Mouse (Mus musculus): ENCODE data around the gene Tnnc2. TPM values are rescaled to one million over a fixed set of nuclear protein-coding genes. Genes with fewer than 3 reads are reported as not detected.

Gene Tnnc2
- polyA plus RNA-seq, 1 experiment from 2014 or later, result not detected

DNA sequence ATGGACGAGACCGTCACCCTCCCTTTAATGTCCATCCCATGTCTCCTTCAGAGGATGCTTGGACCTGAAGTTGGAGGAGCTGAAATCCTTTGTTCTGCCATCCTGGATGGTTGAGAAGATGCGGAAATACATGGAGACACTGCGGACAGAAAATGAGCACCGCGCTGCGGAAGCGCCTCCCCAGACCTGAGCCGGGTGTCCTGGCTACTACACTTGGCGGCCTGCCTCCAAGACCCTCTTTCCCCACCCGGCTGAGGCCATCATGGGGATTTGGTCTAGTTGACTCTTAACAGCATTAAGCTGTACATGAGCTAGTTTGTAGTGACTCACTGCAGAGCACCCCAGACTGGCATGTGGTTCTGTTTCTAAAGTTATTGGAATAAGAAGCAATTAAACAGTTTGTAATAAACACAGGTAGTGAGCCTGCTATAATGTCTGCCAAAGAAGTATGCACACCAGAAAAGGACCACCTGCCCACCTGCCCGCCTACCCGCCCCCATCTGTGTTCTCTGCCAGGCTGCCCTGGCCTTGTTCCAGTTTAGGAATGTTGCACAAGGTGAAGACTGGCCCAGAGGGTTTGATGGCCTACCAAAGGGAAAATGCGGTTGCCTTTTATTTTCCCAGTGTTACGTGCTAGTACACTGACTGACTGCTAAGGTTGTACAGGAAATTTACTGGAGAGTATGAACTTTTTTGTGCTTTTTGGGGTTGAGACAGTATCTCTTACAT lies 11.8 kb downstream of the Tnnc2 start:
- peaks cover 6% of the 10 kb centered on the region; the same call in 1 of the 2 replicates for H3K4me1 ChIP-seq (ENCODE audit: insufficient read depth)
- H3K9me3 ChIP-seq (ENCODE audit: low read depth, low read length), result no peaks in the 10 kb centered on the region
- H3K9ac ChIP-seq, result no peak overlapping the region
- no peak overlapping the region for H3K4me2 ChIP-seq
- 90% methylated on average over 15 of the region's 15 CpGs for WGBS
- H3K27ac ChIP-seq (ENCODE audit: low read depth), result peak overlapping the region; percentile 8; the same call in 1 of the 2 replicates
- TF ChIP-seq CTCF (IDR thresholded peaks at IDR 0.05; ENCODE audit: low read depth), result no peak
- H3K36me3 ChIP-seq (ENCODE audit: insufficient read depth), result peaks cover 68% of the 10 kb centered on the region
- H3K4me3 ChIP-seq (ENCODE audit: low read depth, low read length), result no peak overlapping the region
- ATAC-seq (ENCODE audit: insufficient read depth) (no peak), DNase-seq (no peak)
- no peaks in the 10 kb centered on the region for H3K27me3 ChIP-seq (ENCODE audit: insufficient read depth, low read length)

DNA sequence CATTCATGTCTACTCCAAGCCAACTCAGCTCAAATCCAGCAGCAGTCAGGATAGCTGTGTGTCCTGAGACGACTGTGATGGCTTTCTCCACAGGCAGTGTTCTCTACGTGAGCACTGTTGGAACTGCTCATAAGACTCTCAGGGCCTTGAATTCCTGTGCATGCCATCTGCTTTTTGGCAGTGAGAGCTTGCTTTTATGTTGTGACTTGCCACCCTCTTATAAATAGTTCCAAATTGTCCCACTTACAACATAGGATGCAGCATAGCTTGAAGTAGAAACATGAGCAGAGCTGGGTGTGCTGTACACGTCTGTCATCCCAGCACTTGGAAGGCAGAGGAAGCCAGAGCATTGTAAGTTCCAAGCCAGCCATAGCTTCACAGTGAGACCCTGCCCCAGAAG lies 13.9 kb downstream of the Tnnc2 start:
- no peak for DNase-seq
- Histone ChIP-seq H3K27ac (ENCODE audit: low read depth) (no peak overlapping the region), H3K36me3 (ENCODE audit: insufficient read depth) (peaks cover 66% of the 10 kb centered on the region)

DNA sequence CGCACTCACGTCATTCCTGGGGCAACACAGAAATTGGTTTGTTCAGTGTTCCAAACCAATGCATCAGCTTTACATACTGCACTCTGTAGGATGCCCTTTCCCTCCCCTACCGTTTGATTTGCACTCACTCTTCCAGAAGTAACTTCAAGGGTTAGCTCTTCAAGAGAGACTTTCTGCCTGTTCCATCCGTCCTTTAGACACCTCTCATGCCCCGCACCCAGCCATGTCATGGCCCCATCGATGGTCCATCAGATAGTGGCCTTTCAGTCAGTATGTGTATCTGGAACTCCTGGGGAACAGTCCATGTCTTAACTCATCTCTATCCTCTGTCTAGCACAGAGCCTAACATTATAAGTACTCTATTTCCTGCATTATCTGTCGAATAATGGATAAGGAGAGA lies 17.2 kb downstream of the Tnnc2 start:
- no peak overlapping the region for H3K27ac ChIP-seq (ENCODE audit: low read depth)
- TF ChIP-seq CTCF (IDR thresholded peaks at IDR 0.05; ENCODE audit: low read depth), result no peak
- no peaks in the 10 kb centered on the region for H3K4me1 ChIP-seq (ENCODE audit: insufficient read depth)
- no peak overlapping the region for H3K4me3 ChIP-seq (ENCODE audit: low read depth, low read length)
- no peak overlapping the region for H3K4me2 ChIP-seq
- ATAC-seq (ENCODE audit: insufficient read depth) (no peak), DNase-seq (no peak)
- WGBS, result 81% methylated on average over 7 of the region's 7 CpGs
- no peaks in the 10 kb centered on the region for H3K27me3 ChIP-seq (ENCODE audit: insufficient read depth, low read length)
- H3K36me3 ChIP-seq (ENCODE audit: insufficient read depth), result peaks cover 88% of the 10 kb centered on the region
- H3K9ac ChIP-seq, result no peak overlapping the region
- H3K9me3 ChIP-seq (ENCODE audit: low read depth, low read length), result no peaks in the 10 kb centered on the region

More for the DNA sequence above, 13.9 kb downstream of the Tnnc2 start:
- no peaks in the 10 kb centered on the region for H3K4me1 ChIP-seq (ENCODE audit: insufficient read depth)
- no peak for ATAC-seq (ENCODE audit: insufficient read depth)
- H3K9ac ChIP-seq, result no peak overlapping the region
- no peaks in the 10 kb centered on the region for H3K9me3 ChIP-seq (ENCODE audit: low read depth, low read length)
- no peak overlapping the region for H3K4me3 ChIP-seq (ENCODE audit: low read depth, low read length)
- no peak for TF ChIP-seq CTCF (IDR thresholded peaks at IDR 0.05; ENCODE audit: low read depth)
- no peaks in the 10 kb centered on the region for H3K27me3 ChIP-seq (ENCODE audit: insufficient read depth, low read length)
- 72% methylated on average over 3 of the region's 3 CpGs for WGBS
- H3K4me2 ChIP-seq, result no peak overlapping the region

DNA sequence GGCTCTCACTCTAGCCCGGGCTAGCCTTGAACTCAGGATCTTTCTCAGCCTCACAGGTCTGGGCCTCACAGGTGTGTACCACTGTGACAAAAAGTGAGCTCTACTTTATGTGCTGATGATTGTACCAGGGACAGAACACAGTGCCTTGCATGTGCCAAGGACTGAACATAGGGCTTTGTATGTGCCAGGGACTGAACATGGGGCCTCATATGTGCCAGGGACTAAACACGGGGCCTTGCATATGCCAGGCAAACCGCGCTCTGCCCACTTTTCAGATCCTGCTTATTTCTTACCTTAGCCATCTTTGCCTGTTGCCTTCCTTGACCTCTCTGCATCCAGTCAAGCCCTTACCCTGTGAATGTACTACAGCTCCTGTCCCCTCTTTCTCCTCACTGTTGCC lies 17.8 kb downstream of the Tnnc2 start:
- Histone ChIP-seq H3K4me2 (no peak overlapping the region), H3K27me3 (ENCODE audit: insufficient read depth, low read length) (no peaks in the 10 kb centered on the region), H3K4me3 (ENCODE audit: low read depth, low read length) (no peak overlapping the region), H3K9ac (no peak overlapping the region), H3K36me3 (ENCODE audit: insufficient read depth) (peaks cover 88% of the 10 kb centered on the region), H3K9me3 (ENCODE audit: low read depth, low read length) (no peaks in the 10 kb centered on the region), H3K4me1 (ENCODE audit: insufficient read depth) (no peaks in the 10 kb centered on the region), H3K27ac (ENCODE audit: low read depth) (no peak overlapping the region)
- DNase-seq, result no peak
- WGBS, result 95% methylated on average over 4 of the region's 4 CpGs
- no peak for TF ChIP-seq CTCF (IDR thresholded peaks at IDR 0.05; ENCODE audit: low read depth)
- ATAC-seq (ENCODE audit: insufficient read depth), result no peak

DNA sequence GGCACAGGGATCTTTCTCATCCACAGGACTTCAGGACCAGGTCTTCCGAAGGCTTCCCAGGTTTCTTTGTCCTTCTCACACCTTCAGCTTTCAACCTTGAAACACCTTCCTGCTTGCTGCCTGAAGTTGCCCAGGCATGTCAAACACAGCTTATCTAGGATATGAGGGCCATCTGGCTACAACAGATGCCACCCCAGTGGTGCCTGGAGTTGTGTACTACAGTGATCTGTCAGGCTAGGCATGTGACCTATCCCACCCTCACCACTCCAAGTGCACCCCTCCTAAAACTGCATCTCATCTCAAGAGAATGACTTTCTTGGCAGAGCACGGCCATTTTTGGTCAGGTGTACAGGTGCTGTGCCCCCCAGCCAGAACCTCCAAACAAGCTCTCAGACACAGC lies 18.3 kb downstream of the Tnnc2 start:
- Histone ChIP-seq H3K36me3 (ENCODE audit: insufficient read depth) (peaks cover 88% of the 10 kb centered on the region), H3K9ac (no peak overlapping the region), H3K27me3 (ENCODE audit: insufficient read depth, low read length) (no peaks in the 10 kb centered on the region), H3K4me3 (ENCODE audit: low read depth, low read length) (no peak overlapping the region), H3K27ac (ENCODE audit: low read depth) (no peak overlapping the region), H3K4me1 (ENCODE audit: insufficient read depth) (no peaks in the 10 kb centered on the region), H3K4me2 (no peak overlapping the region), H3K9me3 (ENCODE audit: low read depth, low read length) (no peaks in the 10 kb centered on the region)
- ATAC-seq (ENCODE audit: insufficient read depth) (no peak), DNase-seq (no peak)
- TF ChIP-seq CTCF (IDR thresholded peaks at IDR 0.05; ENCODE audit: low read depth), result no peak
- WGBS, result 80% methylated on average over 2 of the region's 2 CpGs

DNA sequence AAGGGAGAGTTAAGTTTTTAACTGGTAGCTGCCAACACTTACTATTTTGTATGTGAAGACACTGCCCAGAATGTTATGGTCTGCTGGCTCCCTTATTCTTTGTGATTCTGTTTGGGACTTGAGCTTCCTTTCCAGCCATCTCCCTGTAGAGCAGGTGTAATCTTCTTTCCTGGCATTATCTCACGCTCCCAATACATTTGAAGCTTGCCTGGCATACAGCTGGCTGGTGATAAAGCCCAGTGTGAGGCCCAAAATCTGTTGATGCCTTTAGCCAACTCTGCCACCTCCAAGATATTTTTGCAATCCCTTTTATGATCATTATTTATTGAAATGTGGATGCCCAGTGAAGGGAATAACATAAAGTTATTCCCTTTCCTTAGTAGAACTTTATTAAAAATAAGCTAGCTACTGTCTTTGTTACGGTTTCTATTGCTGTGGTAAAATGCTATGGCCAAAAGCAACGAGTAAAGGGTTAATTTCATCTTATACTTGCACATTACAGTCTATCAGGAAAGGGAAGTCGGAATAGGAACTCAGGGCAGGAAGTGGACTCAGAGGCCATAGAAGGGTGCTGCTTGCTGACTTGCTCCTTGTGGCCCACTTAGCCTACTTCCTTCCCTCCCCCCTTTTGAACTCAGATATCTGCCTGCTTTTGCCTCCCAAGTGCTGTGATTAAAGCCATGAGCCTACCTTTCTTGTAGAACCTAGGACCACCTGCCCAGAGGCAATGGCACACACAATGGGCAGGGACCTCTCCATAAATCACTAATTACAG lies 19.5 kb downstream of the Tnnc2 start:
- WGBS, result 79% methylated on average over 4 of the region's 4 CpGs
- Histone ChIP-seq H3K9ac (no peak overlapping the region), H3K4me1 (ENCODE audit: insufficient read depth) (no peaks in the 10 kb centered on the region), H3K27me3 (ENCODE audit: insufficient read depth, low read length) (no peaks in the 10 kb centered on the region), H3K4me2 (no peak overlapping the region; the same call in 1 of the 2 replicates), H3K9me3 (ENCODE audit: low read depth, low read length) (no peaks in the 10 kb centered on the region), H3K36me3 (ENCODE audit: insufficient read depth) (peaks cover 88% of the 10 kb centered on the region), H3K27ac (ENCODE audit: low read depth) (peak overlapping the region; percentile 31), H3K4me3 (ENCODE audit: low read depth, low read length) (no peak overlapping the region)
- peak; percentile 36 for DNase-seq
- no peak for ATAC-seq (ENCODE audit: insufficient read depth)
- no peak for TF ChIP-seq CTCF (IDR thresholded peaks at IDR 0.05; ENCODE audit: low read depth)

DNA sequence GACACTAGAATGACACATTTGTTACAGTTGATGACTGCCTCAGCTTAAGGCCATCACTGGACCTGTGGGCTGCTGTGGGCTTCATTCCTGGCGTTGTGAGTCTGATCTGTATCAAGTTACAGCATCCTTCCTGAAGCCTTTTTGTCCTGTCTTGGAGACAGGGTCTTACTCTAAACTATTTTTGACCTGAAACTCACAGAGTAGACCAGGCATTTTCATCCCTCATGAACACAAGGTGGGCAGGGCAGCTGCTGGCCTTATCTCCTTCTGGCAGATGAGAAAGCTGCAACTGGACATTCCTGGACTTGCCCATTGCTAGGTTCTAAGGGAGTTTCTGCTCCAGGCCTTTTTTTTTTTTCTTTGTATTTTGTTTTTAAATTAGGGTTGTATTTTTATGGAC lies 21.1 kb downstream of the Tnnc2 start:
- ATAC-seq (ENCODE audit: insufficient read depth), result no peak
- no peak for TF ChIP-seq CTCF (IDR thresholded peaks at IDR 0.05; ENCODE audit: low read depth)

More for the DNA sequence above, 21.1 kb downstream of the Tnnc2 start:
- Histone ChIP-seq H3K27me3 (ENCODE audit: insufficient read depth, low read length) (no peaks in the 10 kb centered on the region), H3K27ac (ENCODE audit: low read depth) (no peak overlapping the region), H3K36me3 (ENCODE audit: insufficient read depth) (peaks cover 96% of the 10 kb centered on the region), H3K4me3 (ENCODE audit: low read depth, low read length) (no peak overlapping the region), H3K4me2 (no peak overlapping the region), H3K9me3 (ENCODE audit: low read depth, low read length) (no peaks in the 10 kb centered on the region), H3K4me1 (ENCODE audit: insufficient read depth) (no peaks in the 10 kb centered on the region), H3K9ac (no peak overlapping the region)
- 59% methylated on average over 1 of the region's 1 CpGs for WGBS
- no peak for DNase-seq

All from lung, embryonic 14.5 days (tissue).